Mouse (Mus musculus) c-Kit-positive CD71-negative TER-119-negative erythroid progenitor cells, embryonic 14.5 days (primary cell): ENCODE results near the gene Ctnnd2.

Experiments
- DNase-seq: peaks from one replicate; pipeline ENCODE4 v3.0.0-alpha.2; 2013; ENCODE audit warnings: low read depth

The Ctnnd2 gene

GRCm38 (mm10) chr15:30240881-30241280, 68.5 kb downstream of the Ctnnd2 start:
- no peak for DNase-seq

- DNase-seq, result no peak
Observed at GRCm38 (mm10) chr15:30268822-30269221, 96.4 kb downstream of the Ctnnd2 start.

- no peak for DNase-seq
Observed at GRCm38 (mm10) chr15:30271141-30271572, 98.8 kb downstream of the Ctnnd2 start.

GRCm38 (mm10) chr15:30272326-30272725, 99.9 kb downstream of the Ctnnd2 start:
- no peak for DNase-seq

GRCm38 (mm10) chr15:30275721-30276120, 103.3 kb downstream of the Ctnnd2 start:
- DNase-seq, result no peak

- DNase-seq, result no peak
Observed at GRCm38 (mm10) chr15:30276691-30277090, 104.3 kb downstream of the Ctnnd2 start.

GRCm38 (mm10) chr15:30278610-30279009, 106.2 kb downstream of the Ctnnd2 start:
- DNase-seq, result no peak

GRCm38 (mm10) chr15:30285572-30286244, 113.3 kb downstream of the Ctnnd2 start:
- no peak for DNase-seq

GRCm38 (mm10) chr15:30286245-30286642, 113.9 kb downstream of the Ctnnd2 start:
- no peak for DNase-seq

- no peak for DNase-seq
Observed at GRCm38 (mm10) chr15:30302824-30303223, 130.4 kb downstream of the Ctnnd2 start.

- no peak for DNase-seq
Observed at GRCm38 (mm10) chr15:30306437-30306836, 134.0 kb downstream of the Ctnnd2 start.

GRCm38 (mm10) chr15:30322543-30322942, 150.2 kb downstream of the Ctnnd2 start:
- no peak for DNase-seq

GRCm38 (mm10) chr15:30333336-30334310, 161.2 kb downstream of the Ctnnd2 start:
- no peak for DNase-seq

- DNase-seq, result no peak
Observed at GRCm38 (mm10) chr15:30338585-30339197, 166.3 kb downstream of the Ctnnd2 start.

- no peak for DNase-seq
Observed at GRCm38 (mm10) chr15:30345754-30346153, 173.4 kb downstream of the Ctnnd2 start.

- no peak for DNase-seq
Observed at GRCm38 (mm10) chr15:30364491-30364890, 192.1 kb downstream of the Ctnnd2 start.

GRCm38 (mm10) chr15:30369997-30370396, 197.6 kb downstream of the Ctnnd2 start:
- no peak for DNase-seq

GRCm38 (mm10) chr15:30371151-30371550, 198.8 kb downstream of the Ctnnd2 start:
- no peak for DNase-seq

GRCm38 (mm10) chr15:30373654-30374215, 201.3 kb downstream of the Ctnnd2 start:
- no peak for DNase-seq

GRCm38 (mm10) chr15:30374907-30375306, 202.5 kb downstream of the Ctnnd2 start:
- no peak for DNase-seq

- DNase-seq, result no peak
Observed at GRCm38 (mm10) chr15:30383075-30383842, 210.9 kb downstream of the Ctnnd2 start.
